Mouse (Mus musculus) cerebellum, postnatal 25 days (tissue): Measurements from ENCODE around the gene Olfr77.

ENCODE experiments used
- DNase-seq, 2 experiments: peaks; one replicate each; pipeline ENCODE4 v3.0.0; 2021; ENCODE audit warnings: mixed read lengths in 2 of 2

The Olfr77 gene

GRCm38 (mm10) chr9:19916565-19916964 lies at the start of gene Olfr77:
Gene Olfr77 (plus strand): TSS chr9:19916865.
- DNase-seq = no peak

GRCm38 (mm10) chr9:19887904-19888303 lies 28.8 kb upstream of the Olfr77 start, which contains the start of gene Olfr862:
Gene Olfr862 (minus strand): TSS chr9:19888004.
- no peak for DNase-seq

- no peak for DNase-seq
Observed at GRCm38 (mm10) chr9:19911170-19911569, 5.5 kb upstream of the Olfr77 start.
